Mouse (Mus musculus): ENCODE measurements around the gene Tsnax.

Tsnax gene

DNA sequence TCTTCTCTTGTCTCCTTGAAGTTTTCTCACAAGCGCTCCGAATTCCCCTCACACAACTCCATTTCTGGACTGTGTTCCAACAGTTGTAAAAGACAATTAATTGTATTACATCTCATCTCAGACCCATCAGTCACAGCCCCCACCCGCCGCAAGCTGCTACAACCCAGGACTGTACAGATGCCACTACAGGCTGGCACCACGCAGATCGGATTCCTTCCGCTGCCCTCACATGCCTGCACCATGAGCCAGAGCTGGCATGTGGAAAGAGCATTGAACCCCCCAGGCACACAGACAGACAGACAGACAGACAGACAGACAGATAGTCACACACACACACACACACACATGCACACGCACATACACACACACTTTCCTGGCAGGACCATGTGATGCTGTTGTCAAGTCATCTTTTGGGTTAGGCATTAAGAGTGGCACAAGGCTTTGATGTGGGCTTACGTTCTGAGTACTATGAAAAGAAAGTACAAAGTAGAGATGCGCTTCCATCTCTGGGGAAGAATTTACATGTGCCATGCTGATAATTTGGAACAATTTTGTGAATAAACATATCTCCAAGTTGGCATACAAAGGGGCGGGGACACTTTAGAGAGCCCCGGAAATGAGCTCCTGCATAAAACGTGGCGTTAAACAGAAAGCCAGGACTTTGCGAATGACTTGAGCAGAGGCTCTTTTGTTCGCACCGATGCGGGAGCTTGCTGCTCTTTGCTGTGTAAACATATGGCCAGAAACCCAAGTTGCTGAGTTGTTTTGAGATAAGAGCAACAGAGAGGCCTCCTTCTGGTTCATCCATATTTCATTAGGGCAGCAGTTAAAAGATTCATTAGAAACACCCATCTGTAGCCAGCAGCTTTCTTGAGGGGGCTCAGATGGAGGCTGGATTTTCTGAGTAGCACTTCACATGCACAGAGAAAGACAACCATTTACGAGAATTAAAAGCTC, 67.9 kb downstream of the Tsnax start:
- DNase-seq (ENCODE audit: low read depth) = peak; percentile 31

- DNase-seq (ENCODE audit: low read depth) = peak; percentile 25
These were observed 70.9 kb downstream of the Tsnax start for GRCm38 (mm10) chr8:125083746-125084145.

Data from induced T-regulatory cell, adult 2 months (primary cell).